Mouse (Mus musculus): ENCODE measurements at regions not wholly inside any gene's neighbourhood (a gene's known extent, or its start where the extent isn't known, plus 50 kb on each side); places are given as distances from the start of the nearest gene placed in this dataset.

- no peak overlapping the region for H3K4me3 ChIP-seq (replicated peaks; ENCODE audit: low read length)
- H3K27ac ChIP-seq (replicated peaks; ENCODE audit: low read depth, low read length): no peak overlapping the region
- no peaks in the 10 kb centered on the region for H3K4me1 ChIP-seq (ENCODE audit: control insufficient read depth, insufficient read depth, low read length)
- DNase-seq (ENCODE audit: low spot score) (no peak), ATAC-seq (ENCODE audit: low FRiP score, low read depth) (no peak)
- no peaks in the 10 kb centered on the region for H3K9me3 ChIP-seq (ENCODE audit: control insufficient read depth, low read length)
- WGBS: 68% methylated on average over 1 of the region's 1 CpGs
- no peak overlapping the region for H3K4me2 ChIP-seq (replicated peaks; ENCODE audit: low read depth, low read length, severe bottlenecking)
- H3K36me3 ChIP-seq (ENCODE audit: control insufficient read depth, insufficient read depth, low read length): no peaks in the 10 kb centered on the region
- no peak for TF ChIP-seq POLR2A (IDR thresholded peaks at IDR 0.05; ENCODE audit: borderline replicate concordance, extremely low read depth, insufficient read depth, insufficient read length)
- no peak overlapping the region for H3K9ac ChIP-seq (ENCODE audit: low read depth, low read length, severe bottlenecking)
- no peaks in the 10 kb centered on the region for H3K27me3 ChIP-seq (ENCODE audit: control insufficient read depth, insufficient read depth, low read length)
Observed at GRCm38 (mm10) chr2:117674877-117675276, 332.1 kb upstream of the Rasgrp1 start.

GRCm38 (mm10) chr2:117678650-117679049 is 335.8 kb upstream of the Rasgrp1 start:
- no peak for ATAC-seq (ENCODE audit: low FRiP score, low read depth)
- Histone ChIP-seq H3K9ac (ENCODE audit: low read depth, low read length, severe bottlenecking) (no peak overlapping the region), H3K27ac (replicated peaks; ENCODE audit: low read depth, low read length) (no peak overlapping the region), H3K27me3 (ENCODE audit: control insufficient read depth, insufficient read depth, low read length) (no peaks in the 10 kb centered on the region), H3K9me3 (ENCODE audit: control insufficient read depth, low read length) (no peaks in the 10 kb centered on the region), H3K4me2 (replicated peaks; ENCODE audit: low read depth, low read length, severe bottlenecking) (no peak overlapping the region), H3K4me1 (ENCODE audit: control insufficient read depth, insufficient read depth, low read length) (no peaks in the 10 kb centered on the region), H3K36me3 (ENCODE audit: control insufficient read depth, insufficient read depth, low read length) (no peaks in the 10 kb centered on the region), H3K4me3 (replicated peaks; ENCODE audit: low read length) (no peak overlapping the region)
- DNase-seq (ENCODE audit: low spot score): no peak
- 62% methylated on average over 4 of the region's 4 CpGs for WGBS
- TF ChIP-seq POLR2A (IDR thresholded peaks at IDR 0.05; ENCODE audit: borderline replicate concordance, extremely low read depth, insufficient read depth, insufficient read length): no peak

GRCm38 (mm10) chr2:117685836-117686453 is 343.1 kb upstream of the Rasgrp1 start:
- Histone ChIP-seq H3K27ac (replicated peaks; ENCODE audit: low read depth, low read length) (no peak overlapping the region), H3K4me1 (ENCODE audit: control insufficient read depth, insufficient read depth, low read length) (no peaks in the 10 kb centered on the region), H3K27me3 (ENCODE audit: control insufficient read depth, insufficient read depth, low read length) (no peaks in the 10 kb centered on the region), H3K9ac (ENCODE audit: low read depth, low read length, severe bottlenecking) (no peak overlapping the region), H3K4me2 (replicated peaks; ENCODE audit: low read depth, low read length, severe bottlenecking) (no peak overlapping the region), H3K4me3 (replicated peaks; ENCODE audit: low read length) (no peak overlapping the region), H3K36me3 (ENCODE audit: control insufficient read depth, insufficient read depth, low read length) (no peaks in the 10 kb centered on the region), H3K9me3 (ENCODE audit: control insufficient read depth, low read length) (0 out of 2 replicates have a peak, but pooled peaks cover 4% of the 10 kb centered on the region)
- ATAC-seq (ENCODE audit: low FRiP score, low read depth) (no peak), DNase-seq (ENCODE audit: low spot score) (no peak)
- WGBS: 80% methylated on average over 4 of the region's 4 CpGs
- TF ChIP-seq POLR2A (IDR thresholded peaks at IDR 0.05; ENCODE audit: borderline replicate concordance, extremely low read depth, insufficient read depth, insufficient read length): no peak

- H3K36me3 ChIP-seq (ENCODE audit: control insufficient read depth, insufficient read depth, low read length): no peaks in the 10 kb centered on the region
- H3K27ac ChIP-seq (replicated peaks; ENCODE audit: low read depth, low read length): no peak overlapping the region
- ATAC-seq (ENCODE audit: low FRiP score, low read depth) (no peak), DNase-seq (ENCODE audit: low spot score) (no peak)
- H3K27me3 ChIP-seq (ENCODE audit: control insufficient read depth, insufficient read depth, low read length): no peaks in the 10 kb centered on the region
- no peak for TF ChIP-seq POLR2A (IDR thresholded peaks at IDR 0.05; ENCODE audit: borderline replicate concordance, extremely low read depth, insufficient read depth, insufficient read length)
- 58% methylated on average over 4 of the region's 4 CpGs for WGBS
- no peak overlapping the region for H3K4me3 ChIP-seq (replicated peaks; ENCODE audit: low read length)
- H3K4me2 ChIP-seq (replicated peaks; ENCODE audit: low read depth, low read length, severe bottlenecking): no peak overlapping the region
- no peak overlapping the region for H3K9ac ChIP-seq (ENCODE audit: low read depth, low read length, severe bottlenecking)
- H3K4me1 ChIP-seq (ENCODE audit: control insufficient read depth, insufficient read depth, low read length): no peaks in the 10 kb centered on the region
- H3K9me3 ChIP-seq (ENCODE audit: control insufficient read depth, low read length): no peaks in the 10 kb centered on the region
Observed at GRCm38 (mm10) chr2:117693537-117693936, 350.7 kb upstream of the Rasgrp1 start.

- no peak overlapping the region for H3K4me2 ChIP-seq (replicated peaks; ENCODE audit: low read depth, low read length, severe bottlenecking)
- no peaks in the 10 kb centered on the region for H3K4me1 ChIP-seq (ENCODE audit: control insufficient read depth, insufficient read depth, low read length)
- no peak for ATAC-seq (ENCODE audit: low FRiP score, low read depth)
- no peak for TF ChIP-seq POLR2A (IDR thresholded peaks at IDR 0.05; ENCODE audit: borderline replicate concordance, extremely low read depth, insufficient read depth, insufficient read length)
- H3K27me3 ChIP-seq (ENCODE audit: control insufficient read depth, insufficient read depth, low read length): no peaks in the 10 kb centered on the region
- no peaks in the 10 kb centered on the region for H3K9me3 ChIP-seq (ENCODE audit: control insufficient read depth, low read length)
- no peak overlapping the region for H3K27ac ChIP-seq (replicated peaks; ENCODE audit: low read depth, low read length)
- no peak for DNase-seq (ENCODE audit: low spot score)
- 81% methylated on average over 7 of the region's 7 CpGs for WGBS
- H3K36me3 ChIP-seq (ENCODE audit: control insufficient read depth, insufficient read depth, low read length): no peaks in the 10 kb centered on the region
- H3K4me3 ChIP-seq (replicated peaks; ENCODE audit: low read length): no peak overlapping the region
- no peak overlapping the region for H3K9ac ChIP-seq (ENCODE audit: low read depth, low read length, severe bottlenecking)
Observed at GRCm38 (mm10) chr2:117710173-117710813, 367.5 kb upstream of the Rasgrp1 start.
